Mouse (Mus musculus): ENCODE results near the gene Txndc8.

DNA sequence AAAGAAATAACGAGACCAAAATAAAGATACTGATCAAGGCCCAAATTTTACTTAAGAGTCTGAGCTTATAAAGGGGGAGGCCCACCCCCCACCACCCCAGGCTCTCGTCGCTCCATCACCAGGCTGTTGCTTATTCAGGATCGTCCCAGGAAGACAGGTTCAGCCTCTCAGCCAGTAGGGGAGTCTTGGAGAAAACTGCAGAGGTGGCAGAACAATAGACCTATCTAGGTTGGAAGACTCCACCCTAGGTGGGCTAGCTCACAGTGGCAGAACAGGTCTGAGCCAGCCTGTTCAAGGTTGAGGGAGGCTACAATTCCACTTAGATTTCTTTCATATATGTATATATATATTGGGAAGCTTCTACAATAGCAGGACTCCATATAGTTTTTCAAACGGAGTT lies 74.7 kb downstream of the Txndc8 start:
- TF ChIP-seq POLR2A (IDR thresholded peaks at IDR 0.05; ENCODE audit: extremely low read depth, insufficient read depth, low read length) (no peak), CTCF (IDR thresholded peaks at IDR 0.05; ENCODE audit: extremely low read depth, insufficient read depth, low read length) (no peak)

Data from cortical plate, adult 2 months (tissue).